Mouse (Mus musculus): ENCODE measurements around the gene Washc2. TPM values are rescaled to one million over a fixed set of nuclear protein-coding genes. Genes with fewer than 3 reads are reported as not detected.

Gene Washc2
- total RNA-seq, 2 experiments from 2014 or later = 58.3 to 105 TPM

GRCm38 (mm10) chr6:116260481-116260880, 52.6 kb downstream of the Washc2 start:
- ATAC-seq (ENCODE audit: poor library complexity, severe bottlenecking) = no peak

GRCm38 (mm10) chr6:116262824-116263223, 55.0 kb downstream of the Washc2 start:
- ATAC-seq (ENCODE audit: poor library complexity, severe bottlenecking) = no peak

- peak; percentile 92 for ATAC-seq (ENCODE audit: poor library complexity, severe bottlenecking)
These were observed 56.3 kb downstream of the Washc2 start, which contains the start of gene Zfand4 for GRCm38 (mm10) chr6:116264018-116264651. TSS of gene Zfand4 (plus strand) at chr6:116264222.

- no peak for ATAC-seq (ENCODE audit: poor library complexity, severe bottlenecking)
These were observed 57.0 kb downstream of the Washc2 start for GRCm38 (mm10) chr6:116264836-116265235.

- peak; percentile 46 for ATAC-seq (ENCODE audit: poor library complexity, severe bottlenecking)
These were observed 57.8 kb downstream of the Washc2 start for GRCm38 (mm10) chr6:116265603-116266002.

DNA sequence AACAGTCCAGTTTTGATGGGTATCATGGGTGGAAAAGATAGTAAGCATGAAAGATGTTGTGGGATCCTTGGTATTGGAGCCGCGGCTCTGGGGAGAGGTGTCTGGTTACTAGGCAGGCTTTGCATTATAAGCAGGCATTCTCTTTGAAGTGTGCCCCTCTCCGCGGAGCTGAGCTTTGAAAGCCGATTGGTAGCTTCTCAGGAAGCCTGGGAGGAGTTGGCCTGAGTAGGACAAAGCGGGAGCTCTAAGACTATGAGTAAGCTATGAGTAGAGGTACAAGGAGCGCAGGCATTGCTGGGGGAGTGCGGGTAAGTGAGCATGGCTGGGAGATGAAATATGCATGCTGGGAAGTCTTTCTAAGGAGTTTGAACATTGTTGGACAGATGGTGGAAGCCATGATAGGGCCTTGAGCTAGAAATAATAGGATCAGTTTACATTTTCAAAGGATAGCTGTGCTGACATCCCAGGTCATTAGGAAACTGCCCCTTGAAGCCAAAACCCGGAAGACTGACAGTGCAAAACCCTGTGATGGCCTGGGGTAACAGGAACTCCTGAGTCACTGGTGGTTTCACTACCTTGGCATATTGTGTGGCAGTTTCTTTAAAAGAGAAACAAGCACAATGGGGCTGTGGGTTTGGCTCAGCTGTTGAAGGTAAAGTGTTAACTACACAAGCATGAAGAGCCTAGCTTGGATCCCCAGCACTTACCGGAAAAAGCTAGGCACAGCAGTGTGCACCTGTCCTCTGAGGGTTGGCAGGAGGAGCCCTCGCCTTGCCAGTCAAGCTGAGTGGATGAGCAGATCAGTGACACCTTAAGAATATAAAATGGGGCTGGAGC, 58.7 kb downstream of the Washc2 start:
- peak; percentile 70 for ATAC-seq (ENCODE audit: poor library complexity, severe bottlenecking)

DNA sequence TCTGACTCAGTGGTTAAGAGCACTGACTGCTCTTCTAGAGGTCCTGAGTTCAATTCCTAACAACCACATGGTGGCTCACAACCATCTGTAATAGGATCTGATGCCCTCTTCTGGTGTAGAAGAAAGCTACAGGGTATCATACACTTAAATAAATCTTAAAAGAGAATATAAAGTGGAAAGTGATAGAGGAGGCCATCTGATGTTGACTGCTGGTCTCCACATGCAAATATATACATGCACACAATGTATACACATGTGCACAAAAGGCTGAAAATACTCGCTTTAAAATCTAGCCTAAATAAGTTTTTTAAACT, 59.2 kb downstream of the Washc2 start:
- no peak for ATAC-seq (ENCODE audit: poor library complexity, severe bottlenecking)

GRCm38 (mm10) chr6:116275695-116276094, 67.9 kb downstream of the Washc2 start:
- peak; percentile 52; the same call in 1 of the 2 replicates for ATAC-seq (ENCODE audit: poor library complexity, severe bottlenecking)

GRCm38 (mm10) chr6:116278679-116279317, 71.0 kb downstream of the Washc2 start:
- ATAC-seq (ENCODE audit: poor library complexity, severe bottlenecking) = no peak

DNA sequence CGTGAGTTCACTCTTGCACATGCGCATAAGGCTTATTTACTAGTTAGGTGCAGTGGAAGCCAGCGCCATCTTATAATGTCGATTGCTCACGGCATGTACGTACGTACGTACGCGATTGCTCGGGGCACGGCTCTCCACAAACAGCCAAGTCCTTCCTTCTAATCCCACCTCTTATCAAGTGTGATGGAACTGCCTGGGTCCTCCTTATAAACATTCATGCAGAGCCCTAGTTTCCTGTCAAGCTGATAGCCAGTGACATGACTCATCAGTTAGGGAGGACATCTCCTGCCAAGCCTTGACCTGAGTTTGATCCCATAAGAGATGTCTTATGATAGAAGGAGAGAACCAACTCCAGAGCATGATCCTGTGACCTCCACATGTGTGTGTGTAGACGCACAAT, 73.2 kb downstream of the Washc2 start:
- ATAC-seq (ENCODE audit: poor library complexity, severe bottlenecking) = no peak

DNA sequence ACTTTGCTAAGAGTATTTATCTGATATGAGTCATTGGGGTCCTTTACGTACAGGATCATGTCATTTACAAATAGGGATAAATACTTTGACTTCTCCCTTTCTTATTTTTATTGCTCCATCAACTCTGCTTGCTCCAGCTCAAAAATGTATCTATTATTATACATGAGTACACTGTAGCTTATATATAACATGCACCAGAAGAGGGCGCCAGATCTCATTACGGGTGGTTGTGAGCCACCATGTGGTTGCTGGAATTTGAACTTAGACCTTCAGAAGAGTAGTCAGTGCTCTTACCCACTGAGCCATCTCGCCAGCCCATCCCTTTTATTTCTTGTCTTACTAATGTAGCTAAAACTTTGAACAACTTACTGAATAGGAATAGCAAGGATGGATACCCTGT, 74.7 kb downstream of the Washc2 start:
- peak; percentile 35; the same call in 1 of the 2 replicates for ATAC-seq (ENCODE audit: poor library complexity, severe bottlenecking)

GRCm38 (mm10) chr6:116283280-116283679, 75.4 kb downstream of the Washc2 start:
- no peak for ATAC-seq (ENCODE audit: poor library complexity, severe bottlenecking)

GRCm38 (mm10) chr6:116286321-116286720, 78.5 kb downstream of the Washc2 start:
- ATAC-seq (ENCODE audit: poor library complexity, severe bottlenecking) = no peak

DNA sequence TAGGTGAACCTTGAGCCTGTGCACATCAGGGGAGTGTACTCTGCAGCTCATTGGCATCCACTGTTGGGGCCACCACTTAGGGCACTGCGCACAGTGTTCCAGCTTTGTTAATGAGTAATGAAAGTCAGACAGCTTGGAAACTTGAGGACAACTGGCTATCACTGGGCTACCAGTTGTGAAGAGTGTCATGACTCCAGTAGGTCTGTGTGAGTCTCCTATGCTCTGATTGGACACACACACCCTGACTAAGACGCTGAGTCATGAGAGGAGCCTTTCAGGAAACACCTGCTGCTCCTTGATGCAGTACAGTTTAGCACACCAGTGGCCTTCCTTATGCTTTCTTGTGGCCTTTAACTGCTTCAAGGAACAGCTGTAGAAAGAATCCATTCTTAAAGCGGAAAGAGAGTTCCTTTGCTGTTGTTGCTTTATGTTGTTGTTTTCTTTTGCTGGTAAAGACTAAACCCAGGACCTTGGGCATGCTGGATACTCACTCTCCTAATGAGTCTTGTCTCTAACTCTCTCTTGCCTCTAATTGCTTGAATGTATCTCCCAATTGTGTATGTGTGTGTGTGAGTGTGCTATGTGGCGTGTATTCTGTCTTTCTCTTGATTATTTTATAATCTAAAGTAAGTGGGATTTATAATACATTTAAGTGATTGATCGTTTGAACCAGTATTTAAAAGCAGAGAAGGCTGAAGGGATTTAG, 79.2 kb downstream of the Washc2 start:
- peak; percentile 49; the same call in 1 of the 2 replicates for ATAC-seq (ENCODE audit: poor library complexity, severe bottlenecking)

DNA sequence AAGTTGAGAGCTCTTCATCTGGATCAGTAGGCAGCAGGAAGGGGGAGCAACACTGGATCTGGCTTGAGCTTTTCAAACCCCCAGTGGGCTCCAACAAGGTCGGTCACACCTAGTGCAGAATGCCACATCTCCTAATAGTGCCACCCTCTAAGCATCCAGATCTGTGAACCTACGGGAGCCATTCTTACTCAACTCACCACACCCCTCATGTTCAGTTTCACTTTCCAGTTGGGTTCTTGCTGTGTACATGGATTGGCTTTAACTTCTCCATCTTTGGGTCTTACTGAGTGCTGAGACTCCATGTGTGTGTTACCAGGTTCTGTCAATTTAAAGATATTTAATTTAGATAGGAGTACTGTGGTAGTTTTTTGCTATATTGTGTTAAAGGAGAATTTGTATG, 103.6 kb downstream of the Washc2 start:
- ATAC-seq (ENCODE audit: poor library complexity, severe bottlenecking) = peak; percentile 51; the same call in 1 of the 2 replicates

Other genes with a start within 250 kb of the Washc2 start
- 151 and 156 TPM in 2 replicates for gene Plxnd1, start 213.0 kb upstream of the Washc2 start, total RNA-seq (2015)
- 88.0 and 90.9 TPM in 2 replicates for gene Plxnd1, start 213.0 kb upstream of the Washc2 start, total RNA-seq (2017)
- 72.5 and 79.8 TPM in 2 replicates for gene Tmcc1, start 14.6 kb upstream of the Washc2 start, total RNA-seq (2015)
- 99.8 and 113 TPM in 2 replicates for gene Tmcc1, start 14.6 kb upstream of the Washc2 start, total RNA-seq (2017)
- gene Zfand4, start 56.2 kb downstream of the Washc2 start, total RNA-seq (2015) = 23.6 and 25.9 TPM in 2 replicates
- 12.0 and 23.0 TPM in 2 replicates for gene Zfand4, start 56.2 kb downstream of the Washc2 start, total RNA-seq (2017)
- gene March8, start 130.0 kb downstream of the Washc2 start, total RNA-seq (2015) = 4.7 and 8.4 TPM in 2 replicates
- 15.1 and 15.2 TPM in 2 replicates for gene March8, start 130.0 kb downstream of the Washc2 start, total RNA-seq (2017)

All from megakaryocyte, adult 5-6 weeks (primary cell).